Mouse (Mus musculus) liver, embryonic 16.5 days (tissue): Measurements from ENCODE around the gene Ano3. TPM values are rescaled to one million over a fixed set of nuclear protein-coding genes. Genes with fewer than 3 reads are reported as not detected.

Experiments used
- ATAC-seq: fragments of 200-750 bp; cut with Nextera tagmentation; 2 replicates; pipeline ENCODE4 v1.8.0; 2017; ENCODE audit warnings: low read depth, mild to moderate bottlenecking, moderate number of reproducible peaks, moderate library complexity
- H3K27ac ChIP-seq: fragments of 300-500 bp; sonication (generic); 2 replicates; pipeline ENCODE4 v1.5.1; 2014; ENCODE audit warnings: mild to moderate bottlenecking, low read length
- H3K27me3 ChIP-seq: fragments of 300-500 bp; sonication (generic); 2 replicates; pipeline ENCODE4 v1.6.1; 2014; ENCODE audit warnings: low read depth, low read length, mixed read lengths; ENCODE audit not compliant: control insufficient read depth, insufficient read depth
- H3K36me3 ChIP-seq: fragments of 300-500 bp; sonication (generic); 2 replicates; pipeline ENCODE4 v1.6.1; 2014; ENCODE audit warnings: mild to moderate bottlenecking; ENCODE audit not compliant: control insufficient read depth, insufficient read depth
- H3K4me1 ChIP-seq: fragments of 300-500 bp; sonication (generic); 2 replicates; pipeline ENCODE4 v1.6.1; 2014; ENCODE audit warnings: low read depth, low read length, mixed read lengths; ENCODE audit not compliant: control insufficient read depth
- H3K4me2 ChIP-seq: fragments of 300-500 bp; sonication (generic); 2 replicates; pipeline ENCODE4 v1.6.1; 2014; ENCODE audit warnings: low read depth, low read length, mixed read lengths
- H3K4me3 ChIP-seq: fragments of 300-500 bp; sonication (generic); 2 replicates; pipeline ENCODE4 v1.5.1; 2014; ENCODE audit warnings: low read depth, mild to moderate bottlenecking, low read length
- H3K9ac ChIP-seq: fragments of 300-500 bp; sonication (generic); 2 replicates; pipeline ENCODE4 v1.6.1; 2014; ENCODE audit warnings: low read depth, low read length
- H3K9me3 ChIP-seq: fragments of 300-500 bp; sonication (generic); replicated peaks from 2 replicates; pipeline ENCODE4 v1.6.1; 2016; ENCODE audit warnings: low read length; ENCODE audit not compliant: control insufficient read depth
- WGBS: fragments of 180-500 bp; shearing (Covaris S2); extraction: QIAGEN DNeasy Blood & Tissue Kit; methylation state at CpG from one replicate; pipeline ENCODE4 v1.1.7; 2014; ENCODE audit not compliant: insufficient replicate concordance; 5-methylcytosine and 5-hydroxymethylcytosine counted together
- polyA plus RNA-seq: library from polyadenylated mRNA; unstranded; fragments of >200 nt; fragmentation: Nextera tagmentation; extraction: Ambion mirVana; gene quantifications from 2 replicates; pipeline ENCODE4 v1.2.1, GENCODE M21; 2015

Gene Ano3
- polyA plus RNA-seq, 1 experiment from 2014 or later = not detected

GRCm38 (mm10) chr2:110950432-110950803 is 305 bp downstream of the Ano3 start:
- no peaks in the 10 kb centered on the region for H3K9me3 ChIP-seq
- H3K9ac ChIP-seq = no peak overlapping the region
- no peak for ATAC-seq
- H3K4me3 ChIP-seq = no peak overlapping the region
- H3K36me3 ChIP-seq = no peaks in the 10 kb centered on the region
- H3K27me3 ChIP-seq = no peaks in the 10 kb centered on the region
- H3K27ac ChIP-seq = no peak overlapping the region
- no peaks in the 10 kb centered on the region for H3K4me1 ChIP-seq
- no peak overlapping the region for H3K4me2 ChIP-seq
- WGBS = 43% methylated on average over 3 of the region's 3 CpGs

DNA sequence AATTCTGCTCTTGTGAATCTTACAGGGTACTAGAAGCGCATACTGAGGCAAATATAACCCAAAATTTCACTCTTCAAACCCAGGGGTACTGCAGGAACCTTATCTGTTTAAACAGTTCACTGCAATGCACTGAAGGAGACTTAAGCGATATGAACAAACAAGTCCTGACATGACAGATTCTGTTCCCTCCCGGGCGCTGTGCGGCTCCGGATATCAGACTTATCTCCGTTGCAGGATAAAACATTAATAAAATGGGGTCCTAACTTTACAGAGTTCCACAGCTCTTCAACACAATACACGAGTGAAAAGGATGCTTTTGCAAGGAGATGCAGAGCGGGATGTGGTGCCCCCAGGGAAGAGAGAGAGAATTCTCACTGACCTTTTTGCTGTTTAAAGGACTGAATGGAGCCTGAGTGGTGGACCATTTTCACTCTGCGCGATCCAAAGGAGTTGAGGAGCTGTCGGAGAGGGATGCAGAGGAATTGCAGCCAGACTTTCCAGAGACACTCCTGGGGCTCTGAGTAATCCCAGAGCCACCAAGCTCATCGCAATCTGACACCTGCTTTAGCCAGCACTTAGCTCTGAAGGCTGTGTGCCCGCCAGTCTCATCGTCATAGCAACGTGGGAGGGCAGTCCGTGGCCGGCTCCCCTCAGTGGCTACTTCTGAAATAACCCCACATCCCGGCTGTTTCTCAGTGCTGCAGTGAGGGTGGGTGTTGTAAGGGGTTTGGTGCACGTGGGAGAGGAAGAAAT is 868 bp downstream of the Ano3 start:
- H3K4me2 ChIP-seq = no peak overlapping the region
- H3K27ac ChIP-seq = no peak overlapping the region
- no peaks in the 10 kb centered on the region for H3K4me1 ChIP-seq
- no peak overlapping the region for H3K9ac ChIP-seq
- H3K36me3 ChIP-seq = no peaks in the 10 kb centered on the region
- no peaks in the 10 kb centered on the region for H3K27me3 ChIP-seq
- H3K4me3 ChIP-seq = no peak overlapping the region
- 13% methylated on average over 20 of the region's 20 CpGs for WGBS
- H3K9me3 ChIP-seq = no peaks in the 10 kb centered on the region
- ATAC-seq = no peak

DNA sequence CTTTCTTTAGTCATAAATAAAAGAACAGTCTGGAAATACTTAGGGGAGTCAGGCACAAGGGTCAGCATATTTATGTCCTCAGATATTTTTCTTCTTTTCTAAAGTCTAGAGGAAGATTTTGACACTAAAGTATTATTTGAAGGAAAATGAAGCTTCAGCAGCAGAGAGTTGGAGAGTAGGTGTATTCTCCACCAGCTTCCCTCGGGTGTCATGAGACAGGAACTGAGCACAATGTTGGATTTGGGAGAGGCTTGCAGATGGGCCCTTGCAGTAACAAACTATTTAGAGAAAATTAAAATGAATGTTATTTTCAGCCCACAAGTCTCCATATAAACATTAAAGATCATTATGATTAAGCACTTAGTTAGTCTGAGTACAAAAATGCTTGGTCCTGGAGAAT is 5.6 kb downstream of the Ano3 start:
- H3K27me3 ChIP-seq = no peaks in the 10 kb centered on the region
- no peak overlapping the region for H3K9ac ChIP-seq
- H3K4me3 ChIP-seq = no peak overlapping the region
- H3K4me2 ChIP-seq = no peak overlapping the region
- no peaks in the 10 kb centered on the region for H3K9me3 ChIP-seq
- H3K36me3 ChIP-seq = no peaks in the 10 kb centered on the region
- WGBS = 30% methylated on average over 1 of the region's 1 CpGs
- no peak overlapping the region for H3K27ac ChIP-seq
- no peak for ATAC-seq
- no peaks in the 10 kb centered on the region for H3K4me1 ChIP-seq

DNA sequence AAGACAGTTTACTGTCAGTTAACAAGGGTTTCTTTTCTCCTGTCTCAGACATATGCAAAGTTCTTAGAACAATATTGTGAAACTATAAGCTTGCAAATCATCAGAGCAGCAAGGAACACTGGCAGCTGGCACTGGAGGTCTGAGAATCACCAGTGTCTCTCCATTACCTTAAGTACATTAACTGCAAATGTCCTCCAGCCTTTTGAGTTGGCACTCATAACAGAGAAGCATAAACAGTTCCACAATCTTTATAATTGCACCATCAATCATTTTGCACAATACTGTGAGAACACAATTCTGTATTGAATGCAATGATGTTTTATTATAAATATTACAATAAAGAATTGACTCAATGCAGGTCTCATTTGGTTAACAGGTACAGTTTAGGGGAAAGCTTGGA is 15.0 kb downstream of the Ano3 start:
- Histone ChIP-seq H3K4me1 (no peaks in the 10 kb centered on the region), H3K4me3 (no peak overlapping the region), H3K9ac (no peak overlapping the region), H3K4me2 (no peak overlapping the region), H3K27me3 (no peaks in the 10 kb centered on the region), H3K9me3 (no peaks in the 10 kb centered on the region), H3K27ac (no peak overlapping the region), H3K36me3 (no peaks in the 10 kb centered on the region)
- no peak for ATAC-seq

- no peak overlapping the region for H3K9ac ChIP-seq
- ATAC-seq = no peak
- H3K9me3 ChIP-seq = no peaks in the 10 kb centered on the region
- H3K4me2 ChIP-seq = no peak overlapping the region
- no peaks in the 10 kb centered on the region for H3K36me3 ChIP-seq
- H3K4me3 ChIP-seq = no peak overlapping the region
- no peaks in the 10 kb centered on the region for H3K27me3 ChIP-seq
- H3K4me1 ChIP-seq = no peaks in the 10 kb centered on the region
- H3K27ac ChIP-seq = no peak overlapping the region
Observed at GRCm38 (mm10) chr2:110929126-110929525, 21.6 kb downstream of the Ano3 start.

DNA sequence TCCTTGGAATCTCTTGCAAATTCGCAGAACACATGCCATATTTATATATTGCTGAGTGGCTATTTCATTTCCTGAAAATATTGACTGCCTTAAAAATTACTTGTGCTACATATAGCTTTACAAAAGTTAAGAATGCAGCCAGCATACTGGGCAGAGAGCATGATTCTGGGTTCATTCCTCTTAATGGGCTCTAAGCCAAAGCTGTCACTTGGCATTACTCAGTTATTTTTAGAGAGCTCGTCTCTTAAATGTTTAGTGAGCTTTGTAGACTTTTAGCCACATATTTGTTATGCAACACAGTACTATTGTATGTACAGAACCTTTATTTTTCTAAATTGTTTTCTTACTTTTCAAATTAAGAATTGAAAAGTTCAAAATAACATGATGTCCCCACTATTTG is 41.2 kb downstream of the Ano3 start:
- Histone ChIP-seq H3K36me3 (no peaks in the 10 kb centered on the region), H3K4me3 (no peak overlapping the region)

GRCm38 (mm10) chr2:110906473-110906872 is 44.2 kb downstream of the Ano3 start:
- no peaks in the 10 kb centered on the region for H3K9me3 ChIP-seq
- no peak for ATAC-seq
- no peak overlapping the region for H3K27ac ChIP-seq
- no peak overlapping the region for H3K4me2 ChIP-seq
- no peaks in the 10 kb centered on the region for H3K36me3 ChIP-seq
- no peaks in the 10 kb centered on the region for H3K4me1 ChIP-seq
- WGBS = 39% methylated on average over 3 of the region's 3 CpGs
- H3K4me3 ChIP-seq = no peak overlapping the region
- H3K9ac ChIP-seq = no peak overlapping the region
- H3K27me3 ChIP-seq = no peaks in the 10 kb centered on the region

More for the DNA sequence above, 41.2 kb downstream of the Ano3 start:
- Histone ChIP-seq H3K9me3 (no peaks in the 10 kb centered on the region), H3K9ac (no peak overlapping the region), H3K4me1 (no peaks in the 10 kb centered on the region), H3K27ac (no peak overlapping the region), H3K4me2 (no peak overlapping the region), H3K27me3 (no peaks in the 10 kb centered on the region)
- ATAC-seq = no peak
- WGBS = 46% methylated on average over 2 of the region's 2 CpGs

DNA sequence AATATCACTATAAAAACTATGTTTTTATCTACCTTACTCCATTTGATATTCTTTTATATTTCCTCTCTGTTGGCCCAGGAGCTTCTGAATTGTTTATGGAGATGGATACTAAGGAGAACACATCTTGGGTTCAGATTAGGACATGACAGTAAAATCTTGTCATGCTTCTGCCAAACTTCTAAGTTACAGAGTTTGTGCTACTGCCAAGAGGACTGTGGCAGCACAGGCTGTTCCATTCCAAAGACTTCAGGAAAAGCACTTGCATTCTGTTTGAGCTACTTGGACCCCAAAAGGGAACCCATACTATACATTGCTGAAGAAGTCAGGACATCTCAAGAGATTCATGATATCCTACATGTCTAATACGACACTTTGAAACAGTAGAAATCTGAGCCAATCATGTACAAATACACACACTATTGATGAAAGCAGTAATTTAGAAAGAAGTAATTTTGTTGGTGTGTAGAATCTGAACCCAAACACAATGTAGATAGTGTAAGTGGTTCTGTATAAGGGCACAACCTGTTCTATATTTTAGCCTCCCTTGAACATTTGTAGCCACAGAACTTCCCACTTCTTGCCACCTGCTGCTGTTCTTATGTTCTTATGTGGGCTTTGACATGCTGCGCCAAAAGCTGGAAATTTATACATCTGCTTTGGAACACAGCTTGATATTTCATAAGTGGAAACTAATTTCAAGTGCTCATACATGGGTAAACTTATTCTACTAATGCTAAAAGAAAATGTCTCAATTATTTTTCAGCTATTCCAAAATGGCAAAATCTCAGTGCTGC is 54.0 kb downstream of the Ano3 start:
- no peak overlapping the region for H3K4me3 ChIP-seq
- WGBS = 72% methylated on average over 2 of the region's 2 CpGs
- H3K9me3 ChIP-seq = no peaks in the 10 kb centered on the region
- H3K27ac ChIP-seq = no peak overlapping the region
- ATAC-seq = no peak
- H3K4me1 ChIP-seq = no peaks in the 10 kb centered on the region
- H3K4me2 ChIP-seq = no peak overlapping the region
- H3K9ac ChIP-seq = no peak overlapping the region
- H3K27me3 ChIP-seq = no peaks in the 10 kb centered on the region
- H3K36me3 ChIP-seq = no peaks in the 10 kb centered on the region

- H3K4me2 ChIP-seq = no peak overlapping the region
- no peak overlapping the region for H3K9ac ChIP-seq
- H3K27me3 ChIP-seq = no peaks in the 10 kb centered on the region
- no peak for ATAC-seq
- no peaks in the 10 kb centered on the region for H3K36me3 ChIP-seq
- 67% methylated on average over 4 of the region's 4 CpGs for WGBS
- no peaks in the 10 kb centered on the region for H3K9me3 ChIP-seq
- no peak overlapping the region for H3K4me3 ChIP-seq
- no peak overlapping the region for H3K27ac ChIP-seq
- H3K4me1 ChIP-seq = no peaks in the 10 kb centered on the region
Observed at GRCm38 (mm10) chr2:110871650-110872049, 79.1 kb downstream of the Ano3 start.
